Mouse (Mus musculus) CD4-positive helper T cell, adult 2 months (primary cell): Measurements from ENCODE around the gene Gm33543.

Source experiments
- DNase-seq: peaks from one replicate; pipeline ENCODE4 v3.0.0-alpha.2; 2012; ENCODE audit warnings: low read depth, missing footprints, low spot score

Gene Gm33543

DNA sequence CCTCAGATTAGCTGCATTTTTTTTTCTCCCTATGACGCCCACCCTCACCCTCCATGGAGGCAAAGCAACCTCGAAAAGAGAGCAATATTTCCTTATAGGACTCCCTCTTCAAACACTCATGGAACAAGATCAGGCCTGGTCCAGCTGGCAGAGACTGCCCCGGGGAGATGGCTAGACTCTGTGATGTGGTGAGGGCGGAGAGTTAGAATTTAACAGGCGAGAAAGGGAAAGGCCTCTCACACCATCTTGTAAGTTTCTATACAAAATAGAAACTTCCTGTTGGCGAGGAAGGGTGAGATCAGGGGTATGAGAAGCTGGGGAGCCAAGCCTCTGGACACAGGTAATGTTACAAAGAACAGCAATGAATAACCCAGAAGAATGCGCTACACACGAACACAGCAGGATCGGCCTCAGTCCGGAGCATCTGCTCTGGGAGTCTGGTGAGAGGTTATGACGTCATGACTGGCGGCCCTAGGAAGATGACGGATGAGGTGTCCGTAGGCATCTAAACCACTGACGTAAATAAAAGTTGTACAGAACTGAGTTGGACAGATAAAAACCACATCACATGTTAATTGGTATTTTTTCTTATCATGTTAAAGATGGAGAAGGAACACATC, 64.9 kb downstream of the Gm33543 start:
- DNase-seq: no peak

DNA sequence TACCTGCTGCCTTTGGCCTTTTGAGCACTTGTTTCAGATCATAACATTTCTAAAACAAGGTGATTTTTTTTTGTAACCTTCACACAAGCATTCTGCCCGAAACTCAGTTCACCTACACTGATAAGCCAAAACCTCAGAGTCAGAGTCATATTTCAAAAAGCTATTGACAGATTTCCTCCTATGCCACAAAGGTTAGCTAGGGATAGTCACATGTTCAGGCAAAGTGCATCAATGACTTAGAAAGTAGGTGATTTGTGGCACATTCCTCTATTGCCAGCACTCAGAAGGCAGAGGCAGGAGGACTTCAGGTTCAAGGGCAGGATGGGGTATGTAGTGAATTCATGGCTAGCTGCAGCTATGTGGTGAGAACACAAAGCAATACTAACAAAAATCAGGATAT, 65.7 kb downstream of the Gm33543 start:
- DNase-seq: no peak

DNA sequence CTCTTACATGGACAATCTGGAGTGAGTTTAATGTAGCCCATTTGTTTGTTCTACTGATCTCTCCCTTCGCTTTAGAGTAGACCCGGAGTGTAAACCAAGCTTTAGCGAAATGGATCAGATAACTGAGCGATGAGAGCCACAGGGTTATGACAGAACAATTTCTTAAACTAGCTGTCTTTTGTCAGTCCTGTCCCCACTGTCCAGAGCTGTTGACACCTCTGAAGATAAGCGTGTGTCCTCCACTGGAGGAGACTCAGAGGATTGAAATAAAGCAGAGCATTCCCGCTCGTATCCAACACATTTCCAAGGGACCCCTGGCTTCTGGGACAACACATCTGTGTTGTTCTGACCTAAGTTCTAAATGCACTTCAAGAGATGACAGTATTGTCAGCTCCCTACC, 67.9 kb downstream of the Gm33543 start:
- DNase-seq: no peak

DNA sequence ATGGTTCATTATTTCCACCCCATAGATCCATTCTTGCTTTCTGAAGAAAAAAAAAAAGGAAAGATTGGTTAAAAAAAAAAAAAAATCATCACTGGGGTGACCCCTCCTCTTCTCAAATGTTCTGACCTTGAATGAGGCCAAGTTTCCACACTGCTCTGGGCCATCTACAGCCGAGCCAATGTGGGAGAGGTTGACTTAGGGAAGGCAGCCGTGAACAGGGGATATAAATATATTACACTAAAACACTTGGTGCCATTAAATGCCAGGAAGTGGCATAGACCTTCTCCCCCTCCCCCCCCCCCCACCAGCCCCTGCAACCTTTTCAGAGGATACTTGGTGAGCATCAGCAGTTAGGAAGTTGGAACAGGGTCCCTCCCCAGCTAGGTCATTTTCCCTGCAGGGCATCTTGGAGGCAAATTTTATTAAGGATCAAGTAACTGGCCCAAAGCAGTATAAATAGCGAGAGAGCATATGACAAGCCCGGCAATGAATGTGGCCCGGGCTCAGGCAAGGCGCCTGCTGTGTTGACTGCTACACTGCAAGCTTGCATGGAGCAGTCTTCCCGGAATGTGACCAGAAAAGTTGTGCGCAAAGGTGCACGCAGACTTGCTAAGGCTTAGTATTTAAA, 68.6 kb downstream of the Gm33543 start:
- no peak for DNase-seq
